Mouse (Mus musculus) MEL (cell line): ENCODE measurements around the gene Serpinb1a. TPM values are rescaled to one million over a fixed set of nuclear protein-coding genes. Genes with fewer than 3 reads are reported as not detected.

ENCODE experiments used
- DNase-seq: peaks from one replicate; pipeline ENCODE4 v3.0.0; 2011; ENCODE audit warnings: low read depth, low spot score
- H3K27ac ChIP-seq: 2 replicates; pipeline ENCODE4 v1.5.1; 2012; ENCODE audit warnings: low read depth, mild to moderate bottlenecking, control low read depth, low read length, moderate library complexity; ENCODE audit not compliant: control insufficient read depth
- H3K27me3 ChIP-seq, 2 experiments: fragments of 150-350 bp in 1 of 2; sonication (generic) in 1 of 2; 2 replicates each; pipeline ENCODE4 v1.6.1; 2012; ENCODE audit warnings: low read length in 2 of 2, mild to moderate bottlenecking in 2 of 2, improper control_type of control experiment in 1 of 2, moderate library complexity in 1 of 2; ENCODE audit not compliant: insufficient read depth in 2 of 2, control insufficient read depth in 1 of 2
- H3K36me3 ChIP-seq, 2 experiments: 2 replicates each; pipeline ENCODE4 v1.6.1; 2012 to 2014; ENCODE audit warnings: low read length in 2 of 2, improper control_type of control experiment in 1 of 2, inconsistent platforms in 1 of 2, mild to moderate bottlenecking in 1 of 2; ENCODE audit not compliant: insufficient read depth in 2 of 2, control insufficient read depth in 1 of 2
- H3K4me1 ChIP-seq, 2 experiments: fragments of 150-350 bp in 1 of 2; sonication (generic) in 1 of 2; 2 replicates each; pipeline ENCODE4 v1.6.1; 2012; ENCODE audit warnings: low read length in 2 of 2, improper control_type of control experiment in 1 of 2, mild to moderate bottlenecking in 1 of 2; ENCODE audit not compliant: insufficient read depth in 2 of 2, control insufficient read depth in 1 of 2
- H3K4me3 ChIP-seq, 2 experiments: fragments of 150-350 bp in 1 of 2; sonication (generic) in 1 of 2; 2 replicates each; pipeline ENCODE4 v1.5.1; 2012; ENCODE audit warnings: low read depth in 2 of 2, low read length in 2 of 2, mild to moderate bottlenecking in 2 of 2, moderate library complexity in 2 of 2, control low read depth in 1 of 2, improper control_type of control experiment in 1 of 2; ENCODE audit not compliant: control insufficient read depth in 1 of 2, insufficient read depth in 1 of 2
- H3K79me2 ChIP-seq: 2 replicates; pipeline ENCODE4 v1.6.1; 2012; ENCODE audit warnings: mild to moderate bottlenecking, low read length, moderate library complexity; ENCODE audit not compliant: control insufficient read depth, poor library complexity, insufficient read depth
- H3K9ac ChIP-seq: 2 replicates; pipeline ENCODE4 v1.6.1; 2012; ENCODE audit warnings: low read depth, mild to moderate bottlenecking, control low read depth, low read length, moderate library complexity; ENCODE audit not compliant: control insufficient read depth, poor library complexity, severe bottlenecking
- H3K9me3 ChIP-seq: fragments of 150-350 bp; sonication (generic); replicated peaks from 2 replicates; pipeline ENCODE4 v1.6.1; 2012; ENCODE audit warnings: mild to moderate bottlenecking, low read length, improper control_type of control experiment, moderate library complexity; ENCODE audit not compliant: insufficient read depth
- CHD2 ChIP-seq: IDR thresholded peaks from 2 replicates; pipeline ENCODE4 v1.6.1; 2011; ENCODE audit warnings: low read length, improper control_type of control experiment
- CTCF ChIP-seq, 3 experiments: IDR thresholded peaks in 2 of 3; conservative IDR thresholded peaks in 1 of 3; 2 replicates each; pipeline ENCODE4 v1.5.1; 2011 to 2012; ENCODE audit warnings: low read length in 3 of 3, low read depth in 2 of 3, mild to moderate bottlenecking in 2 of 3, improper control_type of control experiment in 1 of 3, inconsistent platforms in 1 of 3, mixed read lengths in 1 of 3, moderate library complexity in 1 of 3; ENCODE audit not compliant: control insufficient read depth in 1 of 3, insufficient read depth in 1 of 3, poor library complexity in 1 of 3, severe bottlenecking in 1 of 3
- E2F4 ChIP-seq: IDR thresholded peaks from 2 replicates; pipeline ENCODE4 v1.6.1; 2011; ENCODE audit warnings: low read depth, low read length, improper control_type of control experiment, borderline replicate concordance
- ELF1 ChIP-seq: IDR thresholded peaks from 2 replicates; pipeline ENCODE4 v1.6.1; 2014; ENCODE audit warnings: low read depth, mild to moderate bottlenecking, inconsistent platforms, low read length, improper control_type of control experiment, moderate library complexity
- EP300 ChIP-seq, 2 experiments: IDR thresholded peaks; 2 replicates each; pipeline ENCODE4 v1.6.1; 2011; ENCODE audit warnings: improper control_type of control experiment in 2 of 2, low read length in 2 of 2, low read depth in 1 of 2, mild to moderate bottlenecking in 1 of 2
- ETS1 ChIP-seq: IDR thresholded peaks from 2 replicates; pipeline ENCODE4 v1.6.1; 2012; ENCODE audit warnings: low read depth, mild to moderate bottlenecking, inconsistent platforms, low read length, improper control_type of control experiment, moderate library complexity
- GABPA ChIP-seq: IDR thresholded peaks from 2 replicates; pipeline ENCODE4 v1.6.1; 2012; ENCODE audit warnings: low read depth, mild to moderate bottlenecking, inconsistent platforms, low read length, improper control_type of control experiment, moderate library complexity
- KAT2A ChIP-seq: conservative IDR thresholded peaks from 2 replicates; pipeline ENCODE4 v1.6.1; 2012; ENCODE audit warnings: low read depth, low read length, improper control_type of control experiment, inconsistent platforms
- MAX ChIP-seq: IDR thresholded peaks from 2 replicates; pipeline ENCODE4 v1.6.1; 2011; ENCODE audit warnings: low read length, improper control_type of control experiment
- MAZ ChIP-seq: IDR thresholded peaks from 2 replicates; pipeline ENCODE4 v1.6.1; 2012; ENCODE audit warnings: low read depth, mild to moderate bottlenecking, inconsistent platforms, low read length, improper control_type of control experiment
- MEF2A ChIP-seq: IDR thresholded peaks from 2 replicates; pipeline ENCODE4 v1.6.1; 2014; ENCODE audit warnings: low read depth, mild to moderate bottlenecking, inconsistent platforms, low read length, improper control_type of control experiment; ENCODE audit not compliant: poor library complexity, insufficient replicate concordance, severe bottlenecking; ENCODE audit errors: extremely low read depth
- MXI1 ChIP-seq: IDR thresholded peaks from 2 replicates; pipeline ENCODE4 v1.6.1; 2011; ENCODE audit warnings: mild to moderate bottlenecking, low read depth, low read length, improper control_type of control experiment
- MYB ChIP-seq: IDR thresholded peaks from 2 replicates; pipeline ENCODE4 v1.6.1; 2011; ENCODE audit warnings: mild to moderate bottlenecking, low read depth, low read length, improper control_type of control experiment
- NELFE ChIP-seq: IDR thresholded peaks from 2 replicates; pipeline ENCODE4 v1.6.1; 2011; ENCODE audit warnings: low read depth, low read length, improper control_type of control experiment
- POLR2AphosphoS2 ChIP-seq: IDR thresholded peaks from 2 replicates; pipeline ENCODE4 v1.6.1; 2011; ENCODE audit warnings: low read length, improper control_type of control experiment
- POLR2AphosphoS5 ChIP-seq: IDR thresholded peaks from 2 replicates; pipeline ENCODE4 v1.6.1; 2012; ENCODE audit warnings: low read depth, borderline replicate concordance, mild to moderate bottlenecking, inconsistent platforms, low read length, moderate library complexity, mixed read lengths
- RAD21 ChIP-seq: IDR thresholded peaks from 2 replicates; pipeline ENCODE4 v1.6.1; 2011; ENCODE audit warnings: mild to moderate bottlenecking, low read depth, low read length, improper control_type of control experiment
- RCOR1 ChIP-seq: IDR thresholded peaks from 2 replicates; pipeline ENCODE4 v1.6.1; 2012; ENCODE audit warnings: low read depth, mild to moderate bottlenecking, inconsistent platforms, low read length, improper control_type of control experiment
- SIN3A ChIP-seq: IDR thresholded peaks from 2 replicates; pipeline ENCODE4 v1.6.1; 2012; ENCODE audit warnings: low read length, improper control_type of control experiment, inconsistent platforms
- SMC3 ChIP-seq: IDR thresholded peaks from 2 replicates; pipeline ENCODE4 v1.6.1; 2011; ENCODE audit warnings: low read depth, low read length, improper control_type of control experiment
- TAL1 ChIP-seq: IDR thresholded peaks from 2 replicates; pipeline ENCODE4 v1.6.1; 2012; ENCODE audit warnings: mild to moderate bottlenecking, inconsistent platforms, low read length, moderate library complexity, mixed read lengths
- TBP ChIP-seq: IDR thresholded peaks from 2 replicates; pipeline ENCODE4 v1.8.0; 2011; ENCODE audit warnings: low read depth, low read length, improper control_type of control experiment
- TCF12 ChIP-seq: IDR thresholded peaks from 2 replicates; pipeline ENCODE4 v1.6.1; 2014; ENCODE audit warnings: low read depth, mild to moderate bottlenecking, inconsistent platforms, low read length, improper control_type of control experiment, moderate library complexity
- UBTF ChIP-seq: IDR thresholded peaks from 2 replicates; pipeline ENCODE4 v1.6.1; 2012; ENCODE audit warnings: low read depth, mild to moderate bottlenecking, inconsistent platforms, low read length, improper control_type of control experiment, moderate library complexity, borderline replicate concordance; ENCODE audit not compliant: insufficient read depth
- USF2 ChIP-seq, 2 experiments: IDR thresholded peaks; 2 replicates each; pipeline ENCODE4 v1.6.1; 2011 to 2012; ENCODE audit warnings: improper control_type of control experiment in 2 of 2, low read length in 2 of 2, borderline replicate concordance in 1 of 2, inconsistent platforms in 1 of 2, low read depth in 1 of 2, mild to moderate bottlenecking in 1 of 2; ENCODE audit not compliant: insufficient read depth in 1 of 2
- ZC3H11A ChIP-seq: IDR thresholded peaks from 2 replicates; pipeline ENCODE4 v1.6.1; 2012; ENCODE audit warnings: low read depth, mild to moderate bottlenecking, inconsistent platforms, low read length, improper control_type of control experiment
- ZMIZ1 ChIP-seq: IDR thresholded peaks from 2 replicates; pipeline ENCODE4 v1.6.1; 2012; ENCODE audit warnings: low read depth, mild to moderate bottlenecking, inconsistent platforms, low read length, improper control_type of control experiment, moderate library complexity
- ZNF384 ChIP-seq: IDR thresholded peaks from 2 replicates; pipeline ENCODE4 v1.6.1; 2012; ENCODE audit warnings: low read depth, mild to moderate bottlenecking, inconsistent platforms, low read length, improper control_type of control experiment
- polyA plus RNA-seq, 2 experiments: library from polyadenylated mRNA; stranded (reverse) in 1 of 2; unstranded in 1 of 2; fragments of >175 nt in 1 of 2; fragments of >200 nt in 1 of 2; gene quantifications; 2 replicates each; pipeline versions ENCODE4 v1.2.1 to v1.2.4; 2012; ENCODE audit warnings: low replicate concordance in 2 of 2, low read depth in 1 of 2; ENCODE audit not compliant: insufficient read length in 2 of 2, insufficient read depth in 1 of 2, missing spikeins in 1 of 2
- total RNA-seq: library from RNA; depleted of rRNA; stranded (reverse); fragments of 300-350 nt; gene quantifications from 2 replicates; pipeline ENCODE4 v1.2.3, GENCODE M21; 2012

Gene Serpinb1a
- total and polyA plus RNA-seq, 3 experiments: 2.7 to 6.8 TPM; not detected in 1

- H3K27me3 ChIP-seq: no peaks in the 10 kb centered on the region
- H3K4me3 ChIP-seq: no peak overlapping the region
- H3K4me1 ChIP-seq: peaks cover 2 to 10% of the 10 kb centered on the region in 2 experiments; a peak in 3 of 4 replicates
- H3K9me3 ChIP-seq: no peaks in the 10 kb centered on the region
- H3K79me2 ChIP-seq: peaks cover 19% of the 10 kb centered on the region
- peaks cover 18 to 21% of the 10 kb centered on the region in 2 experiments for H3K36me3 ChIP-seq
- no peak for DNase-seq
- TF ChIP-seq RAD21 (no peak), POLR2AphosphoS2 (no peak), CHD2 (no peak), ETS1 (no peak), MAX (no peak), MEF2A (no peak), ZC3H11A (no peak), ZMIZ1 (no peak), TCF12 (no peak), ZNF384 (no peak), TAL1 (no peak), EP300 (IDR thresholded peaks at IDR 0.05; ENCODE audit: low read depth in 1 of 2, low read length in 2 of 2) (no peak), MAZ (no peak), KAT2A (no peak), TBP (no peak), SIN3A (no peak), CTCF (IDR thresholded peaks at IDR 0.05 in 2 of 3, conservative IDR thresholded peaks at IDR 0.05 in 1 of 3; ENCODE audit: control insufficient read depth in 1 of 3, insufficient read depth in 1 of 3, low read depth in 2 of 3, low read length in 3 of 3, poor library complexity in 1 of 3, severe bottlenecking in 1 of 3) (no peak)
- no peak overlapping the region for H3K27ac ChIP-seq
- no peak overlapping the region for H3K9ac ChIP-seq
These were observed 43.4 kb downstream of the Serpinb1a start for GRCm38 (mm10) chr13:32807624-32808023.

- TF ChIP-seq GABPA (no peak), SMC3 (no peak), UBTF (no peak), MXI1 (no peak), ELF1 (no peak), MEF2A (no peak), USF2 (IDR thresholded peaks at IDR 0.05; ENCODE audit: borderline replicate concordance in 1 of 2, insufficient read depth in 1 of 2, low read depth in 1 of 2, low read length in 2 of 2) (no peak), KAT2A (no peak), E2F4 (no peak), NELFE (no peak), RCOR1 (no peak), SIN3A (no peak), MYB (no peak), TAL1 (no peak), POLR2AphosphoS5 (no peak), CHD2 (no peak)
- DNase-seq: no peak
- H3K27me3 ChIP-seq: no peaks in the 10 kb centered on the region
- peaks cover 26% of the 10 kb centered on the region for H3K79me2 ChIP-seq
- no peak overlapping the region for H3K9ac ChIP-seq
- peaks cover 18 to 21% of the 10 kb centered on the region in 2 experiments for H3K36me3 ChIP-seq
- H3K4me1 ChIP-seq: peaks cover 2 to 10% of the 10 kb centered on the region in 2 experiments; a peak in 3 of 4 replicates
- no peak overlapping the region for H3K27ac ChIP-seq
- no peaks in the 10 kb centered on the region for H3K9me3 ChIP-seq
- no peak overlapping the region for H3K4me3 ChIP-seq
These were observed 44.2 kb downstream of the Serpinb1a start for GRCm38 (mm10) chr13:32806820-32807219.
